Mouse (Mus musculus) G1E (cell line): ENCODE results near the gene Akt1s1.
"Not testable (repeated sequence)": the region's sequence is repeated elsewhere in the genome, so short reads cannot be mapped to it uniquely, and the experiment has no call there.

Experiments
- CTCF ChIP-seq: IDR thresholded peaks from 2 replicates; pipeline ENCODE4 v1.5.1; 2012; ENCODE audit warnings: low read depth, low read length, inconsistent platforms, mixed read lengths
- GATA1 ChIP-seq: IDR thresholded peaks from 2 replicates; pipeline ENCODE4 v1.6.1; 2012; ENCODE audit warnings: borderline replicate concordance, low read length, inconsistent platforms, mixed read lengths
- TAL1 ChIP-seq: conservative IDR thresholded peaks from 2 replicates; pipeline ENCODE4 v1.6.1; 2012; ENCODE audit warnings: low read depth, low read length, inconsistent platforms, mixed read lengths

- TF ChIP-seq CTCF, TAL1, GATA1: not testable (repeated sequence)
Measured at GRCm38 (mm10) chr7:44871774-44872173, 23.0 kb downstream of the Akt1s1 start.
